Mouse (Mus musculus): ENCODE data around the gene Fbxo42. TPM values are rescaled to one million over a fixed set of nuclear protein-coding genes. Genes with fewer than 3 reads are reported as not detected.

The Fbxo42 gene
- 5.0 to 11.5 TPM (median 5.5 TPM) in 3 replicates for total RNA-seq (2017)

DNA sequence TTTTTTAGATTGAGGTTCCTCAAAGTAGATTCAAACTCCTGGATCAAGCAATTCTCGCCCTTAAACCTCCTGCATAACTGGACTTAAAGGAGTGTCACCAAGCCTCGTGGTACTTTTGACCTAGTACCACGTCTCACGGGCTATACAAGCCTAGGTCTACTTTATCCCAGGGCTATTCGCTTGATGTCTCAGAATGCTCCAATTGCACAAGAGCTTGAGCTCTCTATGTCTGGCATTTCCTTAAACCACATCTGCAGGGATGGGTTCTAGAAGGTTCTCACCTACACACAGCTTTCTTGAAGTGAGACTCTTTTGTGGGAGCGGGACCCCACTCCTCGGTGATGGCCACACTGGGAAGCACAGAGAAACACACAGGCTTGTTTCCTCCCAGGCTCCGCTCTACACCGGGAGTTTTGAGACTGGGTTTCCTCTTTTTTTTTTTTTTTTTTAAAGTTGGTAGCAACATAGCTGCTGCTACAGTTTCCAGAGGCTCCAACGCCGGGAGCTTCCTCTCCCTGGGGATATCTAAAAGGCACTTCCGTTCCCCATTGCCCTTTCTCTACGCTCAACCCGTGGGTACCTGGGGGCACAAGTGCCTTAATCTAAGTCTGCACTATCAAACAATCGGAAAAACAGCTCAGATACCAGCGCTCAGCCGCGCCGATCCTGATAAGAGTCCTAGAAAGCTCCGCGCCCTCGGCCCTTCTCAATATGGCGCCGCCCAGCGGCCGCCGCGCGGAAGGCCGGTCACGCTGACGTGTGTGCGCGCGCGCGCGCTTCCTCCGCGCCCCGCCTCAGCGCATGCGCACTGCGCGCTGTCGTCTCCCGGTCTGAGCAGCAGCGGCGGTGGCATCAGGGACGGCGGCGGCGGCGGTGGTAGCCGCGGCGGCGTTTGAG is at the start of gene Fbxo42:
Fbxo42 (plus strand) TSS at position 802 of the 897 bp plus-strand sequence.
- ATAC-seq (replicated peaks; ENCODE audit: insufficient number of reproducible peaks, low FRiP score, low TSS enrichment, poor library complexity, severe bottlenecking): peak; percentile 75

DNA sequence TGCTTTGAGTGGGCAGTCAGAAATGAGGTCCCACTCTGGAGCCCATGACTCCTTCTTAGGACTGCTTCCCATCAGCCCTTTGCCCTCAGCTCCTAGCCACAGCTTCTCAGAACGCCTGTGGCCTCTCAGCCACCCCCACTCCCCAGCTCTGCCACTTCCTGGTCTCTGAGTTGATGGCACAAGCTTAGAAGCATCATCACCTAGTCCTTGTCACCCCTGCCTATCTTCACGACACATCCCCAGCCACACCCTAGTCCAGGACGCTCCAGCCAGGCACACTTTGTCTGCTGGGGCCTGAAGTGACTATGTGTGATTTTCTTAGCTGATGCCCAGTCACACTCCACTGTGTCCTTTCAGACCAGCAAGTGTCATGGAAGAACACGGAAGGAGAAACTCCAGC is 48.8 kb upstream of the Fbxo42 start:
- ATAC-seq (replicated peaks; ENCODE audit: insufficient number of reproducible peaks, low FRiP score, low TSS enrichment, poor library complexity, severe bottlenecking): 0 out of 2 replicates have a peak, but pooled peaks have one; percentile 25

DNA sequence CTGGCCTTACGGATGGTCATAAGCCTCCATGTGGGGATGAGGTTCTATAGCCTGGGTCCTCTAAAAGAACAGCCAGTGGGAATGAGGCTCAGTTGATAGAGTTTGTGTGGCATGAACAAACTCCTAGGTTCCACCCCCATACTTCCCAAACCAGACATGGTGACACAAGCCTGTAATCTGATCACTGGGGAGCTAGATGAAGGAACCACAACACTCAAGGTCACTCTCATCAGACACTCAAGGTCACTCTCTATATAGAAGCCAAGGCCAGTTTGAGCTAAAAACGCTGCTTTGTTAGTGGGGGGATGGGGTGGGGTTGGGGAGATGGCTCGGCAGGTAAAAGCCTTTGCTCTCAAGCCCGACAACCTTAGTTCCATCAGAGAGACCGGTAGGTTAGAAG is 47.8 kb upstream of the Fbxo42 start:
- ATAC-seq (replicated peaks; ENCODE audit: insufficient number of reproducible peaks, low FRiP score, low TSS enrichment, poor library complexity, severe bottlenecking): no peak

DNA sequence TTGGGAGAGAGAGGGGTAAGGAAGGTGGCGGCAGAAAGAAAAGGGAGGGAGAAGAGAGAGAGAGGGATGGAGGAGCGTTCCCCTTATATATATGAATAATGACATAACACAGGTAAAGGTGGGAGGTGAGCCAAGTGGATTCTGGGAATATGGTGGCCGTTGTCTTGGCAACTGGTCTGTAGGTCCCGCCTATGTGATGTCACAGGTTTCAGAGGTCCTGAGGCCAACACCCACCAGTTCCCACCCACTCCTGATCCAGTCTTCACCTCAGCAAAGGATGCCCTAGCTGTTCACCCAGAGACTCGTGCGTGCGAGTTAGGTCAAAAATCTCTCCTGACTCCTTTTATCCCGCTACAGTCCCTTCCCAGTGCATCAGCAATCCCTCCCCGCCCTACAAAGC is 46.4 kb upstream of the Fbxo42 start:
- no peak for ATAC-seq (replicated peaks; ENCODE audit: insufficient number of reproducible peaks, low FRiP score, low TSS enrichment, poor library complexity, severe bottlenecking)

DNA sequence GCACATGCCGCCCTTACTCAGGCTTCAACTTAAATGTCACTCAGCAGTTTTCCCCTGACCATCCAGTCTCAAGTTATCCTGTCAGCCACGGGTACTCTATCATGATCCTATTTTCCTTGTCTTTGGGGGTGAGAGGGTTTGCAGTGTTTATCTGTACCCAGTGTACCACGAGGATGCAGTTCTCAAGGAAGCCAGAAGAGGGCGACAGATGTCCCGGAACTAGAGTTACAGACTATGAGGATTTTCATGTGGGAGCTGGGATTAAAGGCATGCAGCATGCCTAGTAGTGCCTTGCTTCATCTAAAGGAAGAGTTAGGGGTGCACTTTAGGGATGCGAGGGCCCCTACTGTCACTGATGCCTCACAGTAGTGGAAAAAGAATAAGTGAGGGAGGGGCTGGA is 45.9 kb upstream of the Fbxo42 start:
- no peak for ATAC-seq (replicated peaks; ENCODE audit: insufficient number of reproducible peaks, low FRiP score, low TSS enrichment, poor library complexity, severe bottlenecking)

DNA sequence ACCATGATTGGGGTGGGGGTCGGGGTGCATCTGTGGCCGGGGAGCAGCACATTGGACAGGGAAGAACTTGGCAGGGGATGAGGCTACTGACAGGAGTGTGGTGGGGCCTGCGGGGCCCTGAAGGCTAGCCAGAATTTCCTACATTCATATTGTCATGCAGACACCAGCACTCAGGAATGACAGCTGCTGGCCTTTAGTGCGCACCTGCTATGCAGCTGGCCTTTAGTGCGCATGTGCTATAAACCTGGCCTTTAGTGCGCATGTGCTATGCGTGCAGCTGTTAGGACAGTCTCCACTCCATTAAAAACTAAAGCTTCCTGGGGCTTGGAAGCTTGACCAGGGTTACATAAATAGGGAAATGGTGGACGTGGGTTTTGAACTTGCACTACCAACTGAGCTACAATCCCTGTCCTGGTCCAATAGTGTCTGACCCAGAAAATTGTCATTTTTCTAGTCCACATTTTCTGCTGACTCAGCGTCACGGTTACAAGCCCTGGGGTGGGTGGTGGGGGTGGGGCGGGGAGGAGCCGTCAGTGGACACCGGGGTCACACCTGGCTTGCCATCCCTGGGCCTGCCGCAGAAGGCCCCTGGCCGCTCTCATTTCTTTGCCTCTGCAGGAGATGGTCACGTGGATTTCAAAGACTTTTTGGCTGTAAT is 41.1 kb upstream of the Fbxo42 start:
- no peak for ATAC-seq (replicated peaks; ENCODE audit: insufficient number of reproducible peaks, low FRiP score, low TSS enrichment, poor library complexity, severe bottlenecking)

DNA sequence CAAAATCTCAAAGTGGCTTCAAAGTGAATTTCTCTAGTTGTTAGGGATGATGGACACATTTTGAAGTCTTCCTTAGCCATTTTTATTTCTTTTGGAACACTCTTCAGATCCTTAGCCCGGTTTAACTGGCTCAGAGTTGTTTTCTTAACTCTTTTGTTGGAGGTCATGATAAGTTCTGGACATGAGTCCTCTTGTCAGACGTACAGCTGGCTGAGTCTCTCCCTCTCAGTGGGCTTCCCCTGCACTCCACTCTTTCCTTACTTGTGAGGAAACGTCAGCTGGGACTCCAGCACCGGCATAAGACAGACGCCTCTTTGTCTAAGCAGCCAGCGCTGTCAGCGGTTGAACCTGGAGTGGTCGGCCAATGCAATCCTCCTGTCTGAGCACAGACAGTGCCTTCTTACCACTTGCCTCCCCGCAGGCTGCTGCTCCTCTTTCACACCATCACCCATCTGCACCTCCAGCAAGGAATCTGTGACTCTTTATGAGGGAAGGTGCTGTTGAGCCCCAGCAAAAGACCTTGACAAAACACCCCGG is 39.4 kb upstream of the Fbxo42 start:
- no peak for ATAC-seq (replicated peaks; ENCODE audit: insufficient number of reproducible peaks, low FRiP score, low TSS enrichment, poor library complexity, severe bottlenecking)

DNA sequence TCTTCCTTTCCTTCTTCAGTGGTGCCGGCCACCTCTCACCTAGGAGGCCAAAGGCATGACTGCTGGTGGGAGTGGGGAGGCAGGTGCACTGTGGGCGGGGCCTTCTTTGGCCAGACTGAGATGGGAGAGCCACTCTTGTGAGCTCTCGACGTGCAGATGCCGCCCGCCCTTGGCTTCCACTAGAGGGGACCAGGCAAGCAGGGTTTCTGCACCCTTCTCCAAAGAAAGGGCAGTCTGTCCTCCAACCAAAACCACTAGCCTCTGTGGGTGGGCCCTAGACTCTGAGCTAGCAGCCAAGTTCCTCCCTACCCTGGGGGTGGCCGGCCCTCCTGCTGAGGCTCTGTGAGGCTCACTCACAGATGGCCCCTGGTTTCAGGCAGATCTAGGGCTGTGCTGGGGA is 33.9 kb upstream of the Fbxo42 start:
- ATAC-seq (replicated peaks; ENCODE audit: insufficient number of reproducible peaks, low FRiP score, low TSS enrichment, poor library complexity, severe bottlenecking): no peak

DNA sequence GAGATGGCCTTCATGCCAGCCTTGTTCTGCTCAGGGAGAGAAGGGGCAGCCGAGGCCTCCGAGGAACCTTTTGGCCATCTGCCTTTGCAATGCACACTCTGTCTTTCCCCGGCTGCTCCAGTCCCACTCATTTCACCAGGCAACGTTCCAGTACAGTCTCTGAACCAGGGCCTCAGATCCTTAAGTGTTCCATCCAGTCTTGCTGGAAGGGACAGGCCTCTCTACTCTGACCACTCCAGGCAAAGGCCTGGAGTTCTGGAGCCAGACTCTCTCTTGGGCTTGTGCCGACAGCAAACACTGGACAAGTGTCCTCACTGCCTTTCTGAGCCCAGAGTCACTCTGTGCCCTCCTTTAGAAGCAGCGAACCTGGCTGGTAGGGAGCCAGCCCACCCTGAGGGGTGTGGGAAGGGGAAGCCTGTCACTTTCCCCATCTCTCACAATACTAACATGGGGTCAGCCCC is 33.2 kb upstream of the Fbxo42 start:
- ATAC-seq (replicated peaks; ENCODE audit: insufficient number of reproducible peaks, low FRiP score, low TSS enrichment, poor library complexity, severe bottlenecking): no peak

DNA sequence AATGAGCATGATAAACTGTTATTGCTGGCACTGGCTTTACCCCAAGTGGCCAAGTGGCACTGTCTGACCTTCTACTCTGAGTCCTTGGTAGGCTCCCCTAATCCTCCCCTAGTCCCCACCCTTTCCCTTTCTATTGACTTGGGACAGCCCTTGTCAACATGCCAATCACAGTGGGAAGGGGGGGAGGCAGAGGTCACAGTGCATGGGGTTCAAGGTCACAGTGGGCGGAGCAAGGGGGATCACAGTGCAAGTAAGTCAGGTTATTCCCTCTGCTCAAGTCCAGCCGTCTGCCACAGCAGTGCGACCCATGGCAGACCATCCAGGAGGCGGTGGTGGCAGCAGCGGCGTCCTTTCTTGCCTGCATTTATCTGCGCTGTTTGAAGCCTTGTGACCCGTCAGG is 32.3 kb upstream of the Fbxo42 start:
- ATAC-seq (replicated peaks; ENCODE audit: insufficient number of reproducible peaks, low FRiP score, low TSS enrichment, poor library complexity, severe bottlenecking): no peak

DNA sequence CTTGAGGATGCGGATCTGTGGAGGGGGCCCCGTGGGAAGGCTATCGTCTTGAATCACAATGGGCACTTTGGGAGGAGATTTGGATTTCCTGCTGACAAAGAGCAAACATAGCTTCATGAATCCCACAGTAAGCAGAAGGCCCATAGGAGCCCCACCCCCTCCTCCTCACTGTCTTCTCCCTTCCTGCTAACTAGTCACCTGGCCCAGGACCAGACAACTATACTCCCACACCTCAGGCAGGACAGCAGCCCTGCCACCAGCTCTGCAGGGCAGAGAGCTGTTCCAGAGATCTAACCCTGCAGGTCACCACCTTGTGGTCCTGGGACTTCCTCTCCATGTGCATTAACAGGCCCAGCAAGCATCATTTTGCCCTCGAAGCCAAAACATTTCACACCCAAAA is 29.0 kb upstream of the Fbxo42 start:
- ATAC-seq (replicated peaks; ENCODE audit: insufficient number of reproducible peaks, low FRiP score, low TSS enrichment, poor library complexity, severe bottlenecking): no peak

DNA sequence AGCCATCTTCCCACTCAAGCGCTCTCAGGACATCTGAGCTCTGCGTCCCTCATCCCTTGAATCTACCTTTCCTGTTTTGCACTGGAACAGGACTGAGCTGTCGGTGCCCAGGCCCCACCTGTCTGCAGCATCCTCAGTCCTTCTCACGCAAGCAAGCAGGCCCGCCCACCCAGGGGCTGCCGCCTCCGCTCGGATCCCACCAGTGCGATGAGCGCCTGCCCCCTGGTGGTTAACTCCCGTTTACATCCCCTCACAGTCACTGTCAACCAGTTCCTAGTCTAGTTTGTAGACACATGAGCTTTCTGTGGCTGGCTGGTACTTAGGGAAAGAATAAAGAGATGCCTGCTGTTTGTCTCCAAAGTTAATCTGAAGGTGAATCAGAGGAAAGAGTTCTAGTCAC is 27.0 kb upstream of the Fbxo42 start:
- no peak for ATAC-seq (replicated peaks; ENCODE audit: insufficient number of reproducible peaks, low FRiP score, low TSS enrichment, poor library complexity, severe bottlenecking)

DNA sequence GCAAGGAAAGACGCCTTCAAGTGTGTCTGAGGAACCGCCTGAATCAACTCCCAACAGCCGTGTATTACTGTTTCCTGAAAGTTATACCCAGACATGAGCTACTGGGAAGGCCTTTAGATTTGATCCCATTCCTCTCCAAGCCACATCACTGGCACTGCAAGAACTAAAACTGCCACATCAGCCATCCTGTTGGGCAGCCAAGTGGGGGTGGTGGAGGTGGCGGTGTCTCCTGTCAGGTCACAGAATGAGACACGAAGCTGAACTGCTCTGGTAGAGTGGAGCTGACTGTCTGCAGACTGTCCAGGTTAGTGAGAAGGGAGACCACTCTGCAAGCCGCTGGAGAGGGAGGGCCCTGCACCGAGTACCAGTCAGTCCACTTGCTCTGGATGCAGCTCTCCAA is 25.1 kb upstream of the Fbxo42 start:
- no peak for ATAC-seq (replicated peaks; ENCODE audit: insufficient number of reproducible peaks, low FRiP score, low TSS enrichment, poor library complexity, severe bottlenecking)

DNA sequence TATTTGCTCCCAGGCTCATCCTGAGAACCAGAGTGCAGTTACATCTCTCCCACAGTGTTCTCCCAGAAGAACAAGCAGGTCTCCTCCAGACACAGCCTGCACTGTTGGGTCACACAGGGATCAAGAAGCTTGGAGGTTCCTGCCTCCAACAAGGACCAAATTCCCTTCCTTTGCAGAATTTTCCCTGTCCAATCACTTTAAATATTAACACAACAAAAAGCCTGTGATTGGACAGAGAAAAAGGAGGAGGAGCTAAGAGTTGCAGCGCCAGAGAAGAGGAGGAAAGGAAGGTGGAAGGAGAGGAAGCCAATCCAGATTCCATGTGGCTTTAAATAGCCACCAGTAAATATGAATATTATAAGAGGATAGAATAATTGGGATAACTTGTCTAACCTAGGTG is 24.6 kb upstream of the Fbxo42 start:
- ATAC-seq (replicated peaks; ENCODE audit: insufficient number of reproducible peaks, low FRiP score, low TSS enrichment, poor library complexity, severe bottlenecking): no peak

DNA sequence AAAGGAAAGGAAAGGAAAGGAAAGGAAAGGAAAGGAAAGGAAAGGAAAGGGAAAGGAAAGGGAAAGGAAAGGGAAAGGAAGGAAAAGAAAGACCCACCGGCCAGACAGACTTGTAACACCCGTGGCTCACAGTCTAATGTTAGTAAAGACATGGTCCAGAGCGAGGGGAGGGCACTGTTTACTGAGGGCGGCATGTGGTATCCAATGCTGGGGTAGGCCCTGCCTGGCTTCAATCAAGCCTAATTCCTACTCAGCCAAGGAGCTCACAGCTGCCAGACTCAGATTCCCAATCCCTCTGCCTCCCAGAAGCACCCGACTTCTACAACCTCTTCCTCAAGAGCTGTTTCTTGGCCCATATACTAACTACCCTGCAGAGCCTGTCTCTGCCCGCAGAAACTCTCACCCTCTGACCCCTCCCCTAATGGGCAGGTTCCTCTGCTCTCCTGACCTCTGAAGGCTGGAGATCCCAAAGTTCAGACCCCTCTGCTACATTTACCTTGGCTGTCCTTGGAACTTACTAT is 18.5 kb upstream of the Fbxo42 start:
- no peak for ATAC-seq (replicated peaks; ENCODE audit: insufficient number of reproducible peaks, low FRiP score, low TSS enrichment, poor library complexity, severe bottlenecking)

DNA sequence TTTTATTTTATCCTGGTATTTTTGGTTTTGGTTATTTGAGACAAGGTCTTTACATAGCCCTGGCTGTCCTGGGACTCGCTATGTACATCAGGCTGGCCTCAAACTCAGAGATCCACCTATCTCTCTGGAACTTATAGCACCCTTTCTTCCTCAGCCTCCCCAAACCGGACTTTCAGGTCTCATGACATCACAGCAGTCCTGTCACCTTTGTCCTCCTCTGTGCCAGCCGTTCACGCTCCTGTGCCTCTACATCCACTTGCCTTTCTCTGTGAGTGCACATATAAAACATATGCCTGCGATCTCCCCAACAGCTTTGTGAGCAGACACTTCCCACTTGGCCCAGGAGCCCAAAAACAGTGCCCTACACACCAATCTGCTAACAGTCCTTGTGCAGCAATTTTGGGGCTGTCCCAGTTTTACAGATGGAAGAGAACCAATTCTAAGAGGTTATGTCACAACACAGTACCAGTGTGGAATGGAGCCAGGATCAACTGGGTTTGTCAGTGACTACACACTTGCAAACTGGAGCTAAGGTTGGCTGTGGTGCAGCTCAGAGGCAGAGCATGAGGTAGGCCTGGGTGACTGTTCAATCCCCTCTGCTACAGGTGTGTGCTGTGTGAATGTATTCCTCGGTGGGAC is 16.9 kb upstream of the Fbxo42 start:
- ATAC-seq (replicated peaks; ENCODE audit: insufficient number of reproducible peaks, low FRiP score, low TSS enrichment, poor library complexity, severe bottlenecking): no peak

DNA sequence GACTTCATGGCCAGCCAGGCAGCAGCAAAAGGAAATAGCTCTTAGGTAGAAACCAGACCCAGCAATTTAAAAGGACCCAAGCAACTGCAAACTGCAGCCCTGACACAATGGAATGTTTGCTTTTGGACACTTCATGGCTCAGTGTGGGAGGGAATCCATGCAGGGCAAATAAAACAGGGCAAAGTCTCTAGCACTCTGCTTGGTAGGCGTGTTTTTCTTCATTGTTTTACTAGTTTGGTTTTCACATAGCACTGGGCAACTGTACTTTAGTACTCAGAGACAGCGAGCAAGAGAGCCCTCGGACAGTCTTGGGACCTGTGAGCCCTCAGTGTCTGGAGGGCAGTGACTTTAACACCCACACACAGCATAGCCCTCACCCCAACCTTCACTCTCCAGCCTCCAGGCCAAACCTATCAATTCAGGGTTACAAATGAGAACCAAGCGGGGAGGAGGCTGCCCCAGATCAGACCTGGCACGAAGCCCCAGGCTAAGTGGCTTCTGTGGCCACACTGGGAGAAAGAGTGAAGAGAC is 16.1 kb upstream of the Fbxo42 start:
- no peak for ATAC-seq (replicated peaks; ENCODE audit: insufficient number of reproducible peaks, low FRiP score, low TSS enrichment, poor library complexity, severe bottlenecking)

DNA sequence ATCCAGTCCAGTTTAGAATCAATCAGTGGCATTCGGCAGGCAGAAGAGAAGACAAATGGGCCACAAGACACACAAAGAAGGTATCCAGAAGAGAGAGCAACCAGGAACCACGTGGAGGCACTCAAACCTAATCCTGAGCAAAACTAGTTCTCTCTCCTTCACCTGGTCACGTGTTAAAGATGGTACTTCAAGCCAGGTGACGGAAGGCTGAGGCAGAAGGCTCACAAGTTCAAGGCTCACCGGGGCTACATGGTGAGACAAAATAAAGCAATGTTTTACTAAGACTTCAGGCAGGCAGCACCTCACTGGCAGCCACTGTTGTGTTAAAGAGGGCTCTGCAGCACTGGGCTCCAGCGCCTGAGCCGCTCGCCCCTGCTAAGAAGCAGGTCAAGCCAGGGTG is 15.5 kb upstream of the Fbxo42 start:
- no peak for ATAC-seq (replicated peaks; ENCODE audit: insufficient number of reproducible peaks, low FRiP score, low TSS enrichment, poor library complexity, severe bottlenecking)

DNA sequence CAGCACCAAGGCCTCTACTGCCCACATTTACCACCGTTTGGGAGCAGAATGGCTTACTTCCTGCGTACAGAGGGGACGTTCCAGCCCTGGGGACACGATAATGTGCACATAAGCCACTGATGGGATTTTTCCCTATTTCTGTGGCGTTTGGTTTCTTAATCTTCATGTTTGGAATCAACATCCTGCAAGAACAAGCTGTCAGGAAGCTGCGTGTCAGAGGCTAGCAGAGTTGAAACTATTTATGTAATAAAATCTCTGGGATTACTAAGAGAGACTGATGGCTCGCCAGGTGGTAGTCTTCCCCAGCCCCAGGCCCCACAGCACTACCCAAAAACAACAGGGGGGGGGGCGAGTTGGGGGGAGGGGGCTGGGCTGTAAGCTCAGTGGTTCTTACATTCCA is 14.5 kb upstream of the Fbxo42 start:
- ATAC-seq (replicated peaks; ENCODE audit: insufficient number of reproducible peaks, low FRiP score, low TSS enrichment, poor library complexity, severe bottlenecking): no peak
